Mouse (Mus musculus) myocyte (in vitro differentiated cells): ENCODE measurements at regions not wholly inside any gene's neighbourhood (a gene's known extent, or its start where the extent isn't known, plus 50 kb on each side); places are given as distances from the start of the nearest gene placed in this dataset.

Experiments used
- E2F4 ChIP-seq: IDR thresholded peaks from one replicate; pipeline ENCODE4 v1.6.1; 2011; ENCODE audit warnings: mild to moderate bottlenecking, control low read depth, moderate library complexity; ENCODE audit not compliant: insufficient read depth
- TCF12 ChIP-seq: IDR thresholded peaks from one replicate; pipeline ENCODE4 v1.6.1; 2011; ENCODE audit warnings: mild to moderate bottlenecking, control low read depth; ENCODE audit not compliant: poor library complexity, insufficient read depth, severe bottlenecking

GRCm38 (mm10) chr7:70280643-70281380 is 85.7 kb downstream of the Nr2f2 start:
- TF ChIP-seq TCF12 (no peak), E2F4 (no peak)
